Mouse (Mus musculus) MEL (cell line): ENCODE data around the gene Dagla. TPM values are rescaled to one million over a fixed set of nuclear protein-coding genes. Genes with fewer than 3 reads are reported as not detected.
A peak's percentile ranks its signal among the peaks of the same experiment; 100 is the strongest.

Experiments
- DNase-seq: peaks from one replicate; pipeline ENCODE4 v3.0.0; 2011; ENCODE audit warnings: low read depth, low spot score
- H3K27ac ChIP-seq: 2 replicates; pipeline ENCODE4 v1.5.1; 2012; ENCODE audit warnings: low read depth, mild to moderate bottlenecking, control low read depth, low read length, moderate library complexity; ENCODE audit not compliant: control insufficient read depth
- H3K27me3 ChIP-seq, 2 experiments: fragments of 150-350 bp in 1 of 2; sonication (generic) in 1 of 2; 2 replicates each; pipeline ENCODE4 v1.6.1; 2012; ENCODE audit warnings: low read length in 2 of 2, mild to moderate bottlenecking in 2 of 2, improper control_type of control experiment in 1 of 2, moderate library complexity in 1 of 2; ENCODE audit not compliant: insufficient read depth in 2 of 2, control insufficient read depth in 1 of 2
- H3K36me3 ChIP-seq, 2 experiments: 2 replicates each; pipeline ENCODE4 v1.6.1; 2012 to 2014; ENCODE audit warnings: low read length in 2 of 2, improper control_type of control experiment in 1 of 2, inconsistent platforms in 1 of 2, mild to moderate bottlenecking in 1 of 2; ENCODE audit not compliant: insufficient read depth in 2 of 2, control insufficient read depth in 1 of 2
- H3K4me1 ChIP-seq, 2 experiments: fragments of 150-350 bp in 1 of 2; sonication (generic) in 1 of 2; 2 replicates each; pipeline ENCODE4 v1.6.1; 2012; ENCODE audit warnings: low read length in 2 of 2, improper control_type of control experiment in 1 of 2, mild to moderate bottlenecking in 1 of 2; ENCODE audit not compliant: insufficient read depth in 2 of 2, control insufficient read depth in 1 of 2
- H3K4me3 ChIP-seq, 2 experiments: fragments of 150-350 bp in 1 of 2; sonication (generic) in 1 of 2; 2 replicates each; pipeline ENCODE4 v1.5.1; 2012; ENCODE audit warnings: low read depth in 2 of 2, low read length in 2 of 2, mild to moderate bottlenecking in 2 of 2, moderate library complexity in 2 of 2, control low read depth in 1 of 2, improper control_type of control experiment in 1 of 2; ENCODE audit not compliant: control insufficient read depth in 1 of 2, insufficient read depth in 1 of 2
- H3K79me2 ChIP-seq: 2 replicates; pipeline ENCODE4 v1.6.1; 2012; ENCODE audit warnings: mild to moderate bottlenecking, low read length, moderate library complexity; ENCODE audit not compliant: control insufficient read depth, poor library complexity, insufficient read depth
- H3K9ac ChIP-seq: 2 replicates; pipeline ENCODE4 v1.6.1; 2012; ENCODE audit warnings: low read depth, mild to moderate bottlenecking, control low read depth, low read length, moderate library complexity; ENCODE audit not compliant: control insufficient read depth, poor library complexity, severe bottlenecking
- H3K9me3 ChIP-seq: fragments of 150-350 bp; sonication (generic); replicated peaks from 2 replicates; pipeline ENCODE4 v1.6.1; 2012; ENCODE audit warnings: mild to moderate bottlenecking, low read length, improper control_type of control experiment, moderate library complexity; ENCODE audit not compliant: insufficient read depth
- CHD1 ChIP-seq: IDR thresholded peaks from 2 replicates; pipeline ENCODE4 v1.6.1; 2012; ENCODE audit warnings: low read depth, mild to moderate bottlenecking, inconsistent platforms, low read length, improper control_type of control experiment
- CTCF ChIP-seq, 3 experiments: IDR thresholded peaks in 2 of 3; conservative IDR thresholded peaks in 1 of 3; 2 replicates each; pipeline ENCODE4 v1.5.1; 2011 to 2012; ENCODE audit warnings: low read length in 3 of 3, low read depth in 2 of 3, mild to moderate bottlenecking in 2 of 3, improper control_type of control experiment in 1 of 3, inconsistent platforms in 1 of 3, mixed read lengths in 1 of 3, moderate library complexity in 1 of 3; ENCODE audit not compliant: control insufficient read depth in 1 of 3, insufficient read depth in 1 of 3, poor library complexity in 1 of 3, severe bottlenecking in 1 of 3
- E2F4 ChIP-seq: IDR thresholded peaks from 2 replicates; pipeline ENCODE4 v1.6.1; 2011; ENCODE audit warnings: low read depth, low read length, improper control_type of control experiment, borderline replicate concordance
- GABPA ChIP-seq: IDR thresholded peaks from 2 replicates; pipeline ENCODE4 v1.6.1; 2012; ENCODE audit warnings: low read depth, mild to moderate bottlenecking, inconsistent platforms, low read length, improper control_type of control experiment, moderate library complexity
- HCFC1 ChIP-seq: IDR thresholded peaks from 2 replicates; pipeline ENCODE4 v1.6.1; 2012; ENCODE audit warnings: low read depth, mild to moderate bottlenecking, inconsistent platforms, low read length, improper control_type of control experiment, moderate library complexity
- KAT2A ChIP-seq: conservative IDR thresholded peaks from 2 replicates; pipeline ENCODE4 v1.6.1; 2012; ENCODE audit warnings: low read depth, low read length, improper control_type of control experiment, inconsistent platforms
- MAFK ChIP-seq: IDR thresholded peaks from 2 replicates; pipeline ENCODE4 v1.6.1; 2011; ENCODE audit warnings: low read depth, mild to moderate bottlenecking, low read length, improper control_type of control experiment, borderline replicate concordance
- MEF2A ChIP-seq: IDR thresholded peaks from 2 replicates; pipeline ENCODE4 v1.6.1; 2014; ENCODE audit warnings: low read depth, mild to moderate bottlenecking, inconsistent platforms, low read length, improper control_type of control experiment; ENCODE audit not compliant: poor library complexity, insufficient replicate concordance, severe bottlenecking; ENCODE audit errors: extremely low read depth
- MXI1 ChIP-seq: IDR thresholded peaks from 2 replicates; pipeline ENCODE4 v1.6.1; 2011; ENCODE audit warnings: mild to moderate bottlenecking, low read depth, low read length, improper control_type of control experiment
- MYB ChIP-seq: IDR thresholded peaks from 2 replicates; pipeline ENCODE4 v1.6.1; 2011; ENCODE audit warnings: mild to moderate bottlenecking, low read depth, low read length, improper control_type of control experiment
- NELFE ChIP-seq: IDR thresholded peaks from 2 replicates; pipeline ENCODE4 v1.6.1; 2011; ENCODE audit warnings: low read depth, low read length, improper control_type of control experiment
- POLR2AphosphoS5 ChIP-seq: IDR thresholded peaks from 2 replicates; pipeline ENCODE4 v1.6.1; 2012; ENCODE audit warnings: low read depth, borderline replicate concordance, mild to moderate bottlenecking, inconsistent platforms, low read length, moderate library complexity, mixed read lengths
- RCOR1 ChIP-seq: IDR thresholded peaks from 2 replicates; pipeline ENCODE4 v1.6.1; 2012; ENCODE audit warnings: low read depth, mild to moderate bottlenecking, inconsistent platforms, low read length, improper control_type of control experiment
- SIN3A ChIP-seq: IDR thresholded peaks from 2 replicates; pipeline ENCODE4 v1.6.1; 2012; ENCODE audit warnings: low read length, improper control_type of control experiment, inconsistent platforms
- TAL1 ChIP-seq: IDR thresholded peaks from 2 replicates; pipeline ENCODE4 v1.6.1; 2012; ENCODE audit warnings: mild to moderate bottlenecking, inconsistent platforms, low read length, moderate library complexity, mixed read lengths
- TCF12 ChIP-seq: IDR thresholded peaks from 2 replicates; pipeline ENCODE4 v1.6.1; 2014; ENCODE audit warnings: low read depth, mild to moderate bottlenecking, inconsistent platforms, low read length, improper control_type of control experiment, moderate library complexity
- UBTF ChIP-seq: IDR thresholded peaks from 2 replicates; pipeline ENCODE4 v1.6.1; 2012; ENCODE audit warnings: low read depth, mild to moderate bottlenecking, inconsistent platforms, low read length, improper control_type of control experiment, moderate library complexity, borderline replicate concordance; ENCODE audit not compliant: insufficient read depth
- USF2 ChIP-seq, 2 experiments: IDR thresholded peaks; 2 replicates each; pipeline ENCODE4 v1.6.1; 2011 to 2012; ENCODE audit warnings: improper control_type of control experiment in 2 of 2, low read length in 2 of 2, borderline replicate concordance in 1 of 2, inconsistent platforms in 1 of 2, low read depth in 1 of 2, mild to moderate bottlenecking in 1 of 2; ENCODE audit not compliant: insufficient read depth in 1 of 2
- ZKSCAN1 ChIP-seq: IDR thresholded peaks from 2 replicates; pipeline ENCODE4 v1.6.1; 2012; ENCODE audit warnings: low read depth, mild to moderate bottlenecking, inconsistent platforms, low read length, improper control_type of control experiment, moderate library complexity
- ZMIZ1 ChIP-seq: IDR thresholded peaks from 2 replicates; pipeline ENCODE4 v1.6.1; 2012; ENCODE audit warnings: low read depth, mild to moderate bottlenecking, inconsistent platforms, low read length, improper control_type of control experiment, moderate library complexity
- polyA plus RNA-seq, 2 experiments: library from polyadenylated mRNA; stranded (reverse) in 1 of 2; unstranded in 1 of 2; fragments of >175 nt in 1 of 2; fragments of >200 nt in 1 of 2; gene quantifications; 2 replicates each; pipeline versions ENCODE4 v1.2.1 to v1.2.4; 2012; ENCODE audit warnings: low replicate concordance in 2 of 2, low read depth in 1 of 2; ENCODE audit not compliant: insufficient read length in 2 of 2, insufficient read depth in 1 of 2, missing spikeins in 1 of 2
- total RNA-seq: library from RNA; depleted of rRNA; stranded (reverse); fragments of 300-350 nt; gene quantifications from 2 replicates; pipeline ENCODE4 v1.2.3, GENCODE M21; 2012; rRNA removed

Dagla gene
- total RNA-seq (not detected in 2 replicates), polyA plus RNA-seq (not detected)

- Histone ChIP-seq H3K4me3 (no peak within 1 kb of the TSS), H3K79me2 (no peaks in the 10 kb centered on the region), H3K9ac (no peak within 1 kb of the TSS), H3K27ac (no peak within 1 kb of the TSS), H3K4me1 (no peaks in the 10 kb centered on the region), H3K36me3 (no peaks in the 10 kb centered on the region), H3K27me3 (no peaks in the 10 kb centered on the region; a peak in 1 of 4 replicates), H3K9me3 (no peaks in the 10 kb centered on the region)
- TF ChIP-seq ZMIZ1 (no peak), CTCF (IDR thresholded peaks at IDR 0.05 in 2 of 3, conservative IDR thresholded peaks at IDR 0.05 in 1 of 3; ENCODE audit: control insufficient read depth in 1 of 3, insufficient read depth in 1 of 3, low read depth in 2 of 3, low read length in 3 of 3, poor library complexity in 1 of 3, severe bottlenecking in 1 of 3) (peak in 2 of 3 experiments; percentile 21 to 47; a peak in 3 of 6 replicates)
- no peak for DNase-seq
These were observed at the start of gene Dagla for GRCm38 (mm10) chr19:10304810-10305544. Dagla (minus strand) TSS chr19:10304877.

- H3K4me1 ChIP-seq: no peaks in the 10 kb centered on the region
- no peaks in the 10 kb centered on the region for H3K79me2 ChIP-seq
- no peak overlapping the region for H3K4me3 ChIP-seq
- H3K27me3 ChIP-seq: peaks cover 0 to 3% of the 10 kb centered on the region in 2 experiments; a peak in 2 of 4 replicates
- no peak for DNase-seq
- no peaks in the 10 kb centered on the region for H3K9me3 ChIP-seq
- TF ChIP-seq POLR2AphosphoS5 (no peak), CHD1 (no peak), MYB (no peak), MEF2A (no peak), MXI1 (no peak), MAFK (no peak), TAL1 (no peak)
- TF ChIP-seq, all 39 proteins: peak for 0
- H3K36me3 ChIP-seq: no peaks in the 10 kb centered on the region
- H3K9ac ChIP-seq: no peak overlapping the region
- H3K27ac ChIP-seq: no peak overlapping the region
These were observed 47.5 kb upstream of the Dagla start for GRCm38 (mm10) chr19:10352218-10352617.

GRCm38 (mm10) chr19:10347628-10348273, 43.1 kb upstream of the Dagla start:
- Histone ChIP-seq H3K27ac (no peak overlapping the region), H3K27me3 (peaks cover 0 to 3% of the 10 kb centered on the region in 2 experiments; a peak in 2 of 4 replicates), H3K9me3 (no peaks in the 10 kb centered on the region), H3K4me3 (no peak overlapping the region), H3K4me1 (no peaks in the 10 kb centered on the region), H3K9ac (no peak overlapping the region), H3K79me2 (no peaks in the 10 kb centered on the region), H3K36me3 (no peaks in the 10 kb centered on the region)
- DNase-seq: no peak
- TF ChIP-seq NELFE (no peak), UBTF (no peak), RCOR1 (no peak), TCF12 (no peak), SIN3A (no peak), KAT2A (no peak), GABPA (no peak), CHD1 (no peak), POLR2AphosphoS5 (no peak), MAFK (no peak), E2F4 (no peak), HCFC1 (no peak), ZKSCAN1 (no peak), ZMIZ1 (no peak), USF2 (IDR thresholded peaks at IDR 0.05; ENCODE audit: borderline replicate concordance in 1 of 2, insufficient read depth in 1 of 2, low read depth in 1 of 2, low read length in 2 of 2) (no peak)
